Mouse (Mus musculus): ENCODE measurements around the gene Tcf7l1. TPM values are rescaled to one million over a fixed set of nuclear protein-coding genes. Genes with fewer than 3 reads are reported as not detected.

Gene Tcf7l1
- polyA plus RNA-seq, 1 experiment from 2014 or later: 23.8 TPM

GRCm38 (mm10) chr6:72761645-72762044, 27.4 kb downstream of the Tcf7l1 start:
- Histone ChIP-seq H3K27me3 (ENCODE audit: insufficient read depth, low read length) (no peaks in the 10 kb centered on the region), H3K4me2 (ENCODE audit: low read length) (no peak overlapping the region), H3K36me3 (ENCODE audit: insufficient read depth, low read length) (no peaks in the 10 kb centered on the region), H3K9me3 (replicated peaks; ENCODE audit: low read length) (no peaks in the 10 kb centered on the region), H3K27ac (no peak overlapping the region), H3K4me1 (replicated peaks; ENCODE audit: insufficient read depth, low read length) (peaks cover 14% of the 10 kb centered on the region; the same call in 1 of the 2 replicates), H3K4me3 (replicated peaks; ENCODE audit: low read depth, low read length) (no peak overlapping the region), H3K9ac (ENCODE audit: low read depth, low read length) (no peak overlapping the region)
- DNase-seq (ENCODE audit: low spot score) (peak; percentile 50), ATAC-seq (replicated peaks; ENCODE audit: low FRiP score, low read depth) (no peak)
- 12% methylated on average over 7 of the region's 7 CpGs for WGBS
- no peak for TF ChIP-seq CTCF (IDR thresholded peaks at IDR 0.05; ENCODE audit: low read depth)

GRCm38 (mm10) chr6:72758239-72759017, 30.6 kb downstream of the Tcf7l1 start:
- Histone ChIP-seq H3K4me3 (replicated peaks; ENCODE audit: low read depth, low read length) (no peak overlapping the region), H3K4me2 (ENCODE audit: low read length) (no peak overlapping the region), H3K27me3 (ENCODE audit: insufficient read depth, low read length) (no peaks in the 10 kb centered on the region), H3K36me3 (ENCODE audit: insufficient read depth, low read length) (no peaks in the 10 kb centered on the region), H3K9ac (ENCODE audit: low read depth, low read length) (no peak overlapping the region), H3K4me1 (replicated peaks; ENCODE audit: insufficient read depth, low read length) (peaks cover 21% of the 10 kb centered on the region), H3K9me3 (replicated peaks; ENCODE audit: low read length) (no peaks in the 10 kb centered on the region), H3K27ac (no peak overlapping the region)
- ATAC-seq (replicated peaks; ENCODE audit: low FRiP score, low read depth): no peak
- 60% methylated on average over 10 of the region's 10 CpGs for WGBS
- DNase-seq (ENCODE audit: low spot score): peak; percentile 30
- peak; percentile 21; the same call in 1 of the 2 replicates for TF ChIP-seq CTCF (IDR thresholded peaks at IDR 0.05; ENCODE audit: low read depth)

GRCm38 (mm10) chr6:72755267-72755889, 33.7 kb downstream of the Tcf7l1 start:
- TF ChIP-seq CTCF (IDR thresholded peaks at IDR 0.05; ENCODE audit: low read depth): no peak
- no peak overlapping the region for H3K4me2 ChIP-seq (ENCODE audit: low read length)
- no peak for ATAC-seq (replicated peaks; ENCODE audit: low FRiP score, low read depth)
- H3K27ac ChIP-seq: 0 out of 2 replicates have a peak overlapping the region, but pooled peaks have one; percentile 44
- no peak overlapping the region for H3K4me3 ChIP-seq (replicated peaks; ENCODE audit: low read depth, low read length)
- H3K9me3 ChIP-seq (replicated peaks; ENCODE audit: low read length): no peaks in the 10 kb centered on the region
- 67% methylated on average over 14 of the region's 14 CpGs for WGBS
- H3K27me3 ChIP-seq (ENCODE audit: insufficient read depth, low read length): no peaks in the 10 kb centered on the region
- no peak overlapping the region for H3K9ac ChIP-seq (ENCODE audit: low read depth, low read length)
- H3K4me1 ChIP-seq (replicated peaks; ENCODE audit: insufficient read depth, low read length): peaks cover 24% of the 10 kb centered on the region
- H3K36me3 ChIP-seq (ENCODE audit: insufficient read depth, low read length): no peaks in the 10 kb centered on the region
- DNase-seq (ENCODE audit: low spot score): no peak

- Histone ChIP-seq H3K27me3 (ENCODE audit: insufficient read depth, low read length) (no peaks in the 10 kb centered on the region), H3K4me2 (ENCODE audit: low read length) (no peak overlapping the region), H3K4me1 (replicated peaks; ENCODE audit: insufficient read depth, low read length) (peaks cover 27% of the 10 kb centered on the region), H3K4me3 (replicated peaks; ENCODE audit: low read depth, low read length) (no peak overlapping the region), H3K36me3 (ENCODE audit: insufficient read depth, low read length) (no peaks in the 10 kb centered on the region), H3K9ac (ENCODE audit: low read depth, low read length) (no peak overlapping the region), H3K9me3 (replicated peaks; ENCODE audit: low read length) (no peaks in the 10 kb centered on the region), H3K27ac (no peak overlapping the region; the same call in 1 of the 2 replicates)
- DNase-seq (ENCODE audit: low spot score): no peak
- no peak for ATAC-seq (replicated peaks; ENCODE audit: low FRiP score, low read depth)
- 22% methylated on average over 9 of the region's 9 CpGs for WGBS
- no peak for TF ChIP-seq CTCF (IDR thresholded peaks at IDR 0.05; ENCODE audit: low read depth)
Measured at GRCm38 (mm10) chr6:72754215-72754614, 34.8 kb downstream of the Tcf7l1 start.

- no peaks in the 10 kb centered on the region for H3K27me3 ChIP-seq (ENCODE audit: insufficient read depth, low read length)
- H3K4me3 ChIP-seq (replicated peaks; ENCODE audit: low read depth, low read length): no peak overlapping the region
- DNase-seq (ENCODE audit: low spot score): no peak
- peaks cover 31% of the 10 kb centered on the region for H3K4me1 ChIP-seq (replicated peaks; ENCODE audit: insufficient read depth, low read length)
- no peaks in the 10 kb centered on the region for H3K36me3 ChIP-seq (ENCODE audit: insufficient read depth, low read length)
- H3K9me3 ChIP-seq (replicated peaks; ENCODE audit: low read length): no peaks in the 10 kb centered on the region
- 79% methylated on average over 8 of the region's 8 CpGs for WGBS
- TF ChIP-seq CTCF (IDR thresholded peaks at IDR 0.05; ENCODE audit: low read depth): no peak
- ATAC-seq (replicated peaks; ENCODE audit: low FRiP score, low read depth): no peak
- H3K9ac ChIP-seq (ENCODE audit: low read depth, low read length): no peak overlapping the region
- no peak overlapping the region for H3K27ac ChIP-seq
- H3K4me2 ChIP-seq (ENCODE audit: low read length): no peak overlapping the region
Measured at GRCm38 (mm10) chr6:72753782-72754181, 35.3 kb downstream of the Tcf7l1 start.

- no peak for ATAC-seq (replicated peaks; ENCODE audit: low FRiP score, low read depth)
- 0 out of 2 replicates have a peak overlapping the region, but pooled peaks have one; percentile 25 for H3K27ac ChIP-seq
- H3K4me2 ChIP-seq (ENCODE audit: low read length): no peak overlapping the region
- no peaks in the 10 kb centered on the region for H3K36me3 ChIP-seq (ENCODE audit: insufficient read depth, low read length)
- H3K27me3 ChIP-seq (ENCODE audit: insufficient read depth, low read length): no peaks in the 10 kb centered on the region
- no peak overlapping the region for H3K9ac ChIP-seq (ENCODE audit: low read depth, low read length)
- H3K4me3 ChIP-seq (replicated peaks; ENCODE audit: low read depth, low read length): no peak overlapping the region
- H3K9me3 ChIP-seq (replicated peaks; ENCODE audit: low read length): no peaks in the 10 kb centered on the region
- no peak for TF ChIP-seq CTCF (IDR thresholded peaks at IDR 0.05; ENCODE audit: low read depth)
- 59% methylated on average over 15 of the region's 15 CpGs for WGBS
- H3K4me1 ChIP-seq (replicated peaks; ENCODE audit: insufficient read depth, low read length): peaks cover 40% of the 10 kb centered on the region
- DNase-seq (ENCODE audit: low spot score): no peak
Measured at GRCm38 (mm10) chr6:72752824-72753223, 36.2 kb downstream of the Tcf7l1 start.

Measured in kidney, postnatal 0 days (tissue).